Mouse (Mus musculus) cortical plate, adult 2 months (tissue): ENCODE measurements around the gene Kynu. TPM values are rescaled to one million over a fixed set of nuclear protein-coding genes. Genes with fewer than 3 reads are reported as not detected.
A peak's percentile ranks its signal among the peaks of the same experiment; 100 is the strongest.

Experiments
- H3K27ac ChIP-seq: fragments of 200-500 bp; 2 replicates; pipeline ENCODE4 v1.5.1; 2012; ENCODE audit warnings: low read length, control low read depth, inconsistent platforms; ENCODE audit not compliant: insufficient read depth
- H3K4me1 ChIP-seq: fragments of 200-500 bp; 2 replicates; pipeline ENCODE4 v1.6.1; 2011; ENCODE audit warnings: low read length; ENCODE audit not compliant: control insufficient read depth, insufficient read depth
- H3K4me3 ChIP-seq: fragments of 200-500 bp; 2 replicates; pipeline ENCODE4 v1.5.1; 2011; ENCODE audit warnings: mild to moderate bottlenecking, low read length, control low read depth; ENCODE audit not compliant: insufficient read depth
- CTCF ChIP-seq: fragments of 200-500 bp; IDR thresholded peaks from 2 replicates; pipeline ENCODE4 v1.5.1; 2011; ENCODE audit warnings: mild to moderate bottlenecking, control low read depth, low read length; ENCODE audit not compliant: insufficient read depth; ENCODE audit errors: extremely low read depth
- POLR2A ChIP-seq: fragments of 200-500 bp; IDR thresholded peaks from 2 replicates; pipeline ENCODE4 v1.6.1; 2011; ENCODE audit warnings: mild to moderate bottlenecking, low read length, control low read depth; ENCODE audit not compliant: insufficient read depth; ENCODE audit errors: extremely low read depth
- polyA plus RNA-seq: library from polyadenylated mRNA; depleted of rRNA; stranded (reverse); fragments of >200 nt; gene quantifications from 2 replicates; pipeline ENCODE4 v1.2.3, GENCODE M21; 2012

The Kynu gene
- polyA plus RNA-seq, 1 experiment, result 0.23 TPM

GRCm38 (mm10) chr2:43631786-43632185 lies 76.7 kb downstream of the Kynu start:
- TF ChIP-seq CTCF, result no peak
- TF ChIP-seq POLR2A, result no peak
- H3K27ac ChIP-seq, result no peak overlapping the region
- no peak overlapping the region for H3K4me3 ChIP-seq
- no peaks in the 10 kb centered on the region for H3K4me1 ChIP-seq

- TF ChIP-seq CTCF (no peak), POLR2A (no peak)
- H3K4me1 ChIP-seq, result no peaks in the 10 kb centered on the region
- no peak overlapping the region for H3K4me3 ChIP-seq
- H3K27ac ChIP-seq, result no peak overlapping the region
Measured at GRCm38 (mm10) chr2:43636498-43636897, 81.4 kb downstream of the Kynu start.

GRCm38 (mm10) chr2:43646962-43647361 lies 91.8 kb downstream of the Kynu start:
- Histone ChIP-seq H3K4me1 (no peaks in the 10 kb centered on the region), H3K4me3 (no peak overlapping the region), H3K27ac (no peak overlapping the region)
- no peak for TF ChIP-seq POLR2A
- no peak for TF ChIP-seq CTCF

GRCm38 (mm10) chr2:43669588-43669987 lies 114.5 kb downstream of the Kynu start:
- no peak for TF ChIP-seq CTCF
- no peak for TF ChIP-seq POLR2A
- no peak overlapping the region for H3K4me3 ChIP-seq
- no peaks in the 10 kb centered on the region for H3K4me1 ChIP-seq
- H3K27ac ChIP-seq, result no peak overlapping the region

GRCm38 (mm10) chr2:43673619-43674018 lies 118.5 kb downstream of the Kynu start:
- no peaks in the 10 kb centered on the region for H3K4me1 ChIP-seq
- peak; percentile 79 for TF ChIP-seq CTCF
- TF ChIP-seq POLR2A, result no peak
- no peak overlapping the region for H3K4me3 ChIP-seq

GRCm38 (mm10) chr2:43674098-43674497 lies 119.0 kb downstream of the Kynu start:
- no peak overlapping the region for H3K27ac ChIP-seq
- no peak for TF ChIP-seq POLR2A
- no peak for TF ChIP-seq CTCF
- no peak overlapping the region for H3K4me3 ChIP-seq
- no peaks in the 10 kb centered on the region for H3K4me1 ChIP-seq

More at GRCm38 (mm10) chr2:43673619-43674018, 118.5 kb downstream of the Kynu start:
- H3K27ac ChIP-seq, result no peak overlapping the region

GRCm38 (mm10) chr2:43675277-43675676 lies 120.1 kb downstream of the Kynu start:
- TF ChIP-seq CTCF (no peak), POLR2A (no peak)
- no peak overlapping the region for H3K27ac ChIP-seq
- H3K4me1 ChIP-seq, result no peaks in the 10 kb centered on the region

GRCm38 (mm10) chr2:43690402-43690801 lies 135.3 kb downstream of the Kynu start:
- TF ChIP-seq CTCF (no peak), POLR2A (no peak)
- Histone ChIP-seq H3K4me3 (no peak overlapping the region), H3K27ac (no peak overlapping the region), H3K4me1 (peaks cover 1% of the 10 kb centered on the region; the same call in 1 of the 2 replicates)

More at GRCm38 (mm10) chr2:43675277-43675676, 120.1 kb downstream of the Kynu start:
- H3K4me3 ChIP-seq, result no peak overlapping the region

- no peak for TF ChIP-seq POLR2A
- TF ChIP-seq CTCF, result no peak
- H3K27ac ChIP-seq, result no peak overlapping the region
- H3K4me1 ChIP-seq, result peaks cover 1% of the 10 kb centered on the region; the same call in 1 of the 2 replicates
- no peak overlapping the region for H3K4me3 ChIP-seq
Measured at GRCm38 (mm10) chr2:43691290-43691689, 136.2 kb downstream of the Kynu start.

GRCm38 (mm10) chr2:43695635-43696034 lies 140.5 kb downstream of the Kynu start:
- no peak overlapping the region for H3K27ac ChIP-seq
- no peak overlapping the region for H3K4me3 ChIP-seq
- TF ChIP-seq POLR2A (no peak), CTCF (no peak)
- H3K4me1 ChIP-seq, result no peaks in the 10 kb centered on the region; the same call in 1 of the 2 replicates

- Histone ChIP-seq H3K27ac (no peak overlapping the region; the same call in 1 of the 2 replicates), H3K4me3 (no peak overlapping the region), H3K4me1 (no peaks in the 10 kb centered on the region; the same call in 1 of the 2 replicates)
- TF ChIP-seq POLR2A, result no peak
- no peak for TF ChIP-seq CTCF
Measured at GRCm38 (mm10) chr2:43712611-43713138, 157.5 kb downstream of the Kynu start.
